Mouse (Mus musculus): ENCODE data around the gene Prss36.
"Not testable (repeated sequence)": the region's sequence is repeated elsewhere in the genome, so short reads cannot be mapped to it uniquely, and the experiment has no call there.

The Prss36 gene

DNA sequence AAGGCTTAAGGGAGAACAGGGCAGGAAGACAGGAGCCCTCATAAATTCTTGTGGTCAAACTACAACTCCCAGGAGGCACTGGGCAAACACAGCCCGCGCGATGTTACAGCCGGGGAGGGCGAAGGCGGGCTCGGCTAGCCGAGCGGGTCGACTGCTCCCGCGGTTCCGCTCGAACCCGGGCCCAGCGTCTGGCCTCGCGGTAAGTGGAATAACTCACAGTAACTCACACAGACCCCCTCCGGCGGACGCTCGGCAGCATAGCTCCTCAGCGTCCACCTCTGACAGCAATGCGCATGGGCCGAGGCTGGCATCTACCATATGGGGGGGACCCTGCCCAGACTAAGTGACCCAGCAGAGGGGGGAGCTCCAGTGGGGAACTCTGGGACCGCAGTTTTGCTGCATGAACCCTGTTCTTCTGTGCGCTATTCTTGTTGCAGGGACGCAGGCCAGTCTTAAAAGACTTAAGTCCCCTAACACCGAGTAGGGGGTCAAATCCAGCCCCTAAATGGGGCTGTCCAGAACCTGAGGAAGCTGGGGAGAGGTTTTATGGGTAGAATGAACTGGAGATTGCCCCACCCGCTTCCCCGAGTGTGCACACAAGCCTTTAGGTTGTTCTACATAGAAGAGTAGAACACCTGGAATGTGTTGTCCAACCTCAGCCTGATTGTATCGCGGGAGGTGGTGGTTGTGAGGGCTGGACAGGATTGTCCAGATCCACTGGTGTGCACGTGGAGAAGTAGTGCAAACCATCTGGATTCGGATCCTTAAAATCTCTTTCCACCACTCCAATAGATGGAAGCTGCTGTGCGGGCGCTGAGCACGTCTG is 42.3 kb downstream of the Prss36 start, which contains the start of gene Bckdk:
TSS of gene Bckdk (plus strand) at position 112 of the 826 bp plus-strand sequence.
- peak; percentile 56 for DNase-seq (ENCODE audit: low spot score)

DNA sequence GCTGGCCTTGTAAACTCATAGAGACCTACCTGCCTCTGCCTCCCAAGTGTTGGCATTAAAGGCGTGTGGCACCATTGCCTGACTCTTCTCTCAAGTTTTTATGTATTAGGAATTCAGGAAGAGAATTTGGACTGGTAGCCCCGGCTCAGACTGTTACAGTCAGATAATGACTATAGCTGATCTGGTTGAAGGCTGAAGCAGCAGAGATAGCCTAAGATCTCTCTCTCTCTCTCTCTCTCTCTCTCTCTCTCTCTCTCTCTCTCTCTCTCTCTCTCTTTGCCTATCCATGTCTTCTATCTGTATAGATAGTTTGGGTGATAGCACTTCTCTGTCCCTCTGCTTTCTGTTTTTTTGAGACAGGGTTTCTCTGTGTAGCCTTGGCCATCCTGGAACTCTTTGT is 44.8 kb downstream of the Prss36 start:
- no peak for DNase-seq (ENCODE audit: low spot score)

DNA sequence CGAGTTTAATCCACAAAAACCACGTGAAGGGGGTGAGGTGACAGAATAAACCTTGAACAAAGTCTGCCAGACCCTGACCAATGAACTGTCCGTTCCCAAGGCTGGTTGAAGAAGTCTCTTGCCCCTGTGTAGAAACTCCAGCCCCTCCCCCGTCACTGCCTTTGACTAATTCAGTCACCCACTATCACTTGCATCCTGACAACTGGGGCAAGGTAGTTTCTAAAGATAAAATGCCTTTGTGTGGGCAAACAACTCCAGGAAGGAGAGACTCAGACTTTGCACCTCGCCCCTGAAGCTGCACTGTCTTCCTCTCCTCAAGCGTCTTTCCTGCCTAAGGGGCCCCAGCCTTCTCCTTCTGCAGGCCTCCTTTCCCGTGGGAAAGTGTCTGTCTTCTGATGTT is 46.5 kb downstream of the Prss36 start:
- no peak for DNase-seq (ENCODE audit: low spot score)

DNA sequence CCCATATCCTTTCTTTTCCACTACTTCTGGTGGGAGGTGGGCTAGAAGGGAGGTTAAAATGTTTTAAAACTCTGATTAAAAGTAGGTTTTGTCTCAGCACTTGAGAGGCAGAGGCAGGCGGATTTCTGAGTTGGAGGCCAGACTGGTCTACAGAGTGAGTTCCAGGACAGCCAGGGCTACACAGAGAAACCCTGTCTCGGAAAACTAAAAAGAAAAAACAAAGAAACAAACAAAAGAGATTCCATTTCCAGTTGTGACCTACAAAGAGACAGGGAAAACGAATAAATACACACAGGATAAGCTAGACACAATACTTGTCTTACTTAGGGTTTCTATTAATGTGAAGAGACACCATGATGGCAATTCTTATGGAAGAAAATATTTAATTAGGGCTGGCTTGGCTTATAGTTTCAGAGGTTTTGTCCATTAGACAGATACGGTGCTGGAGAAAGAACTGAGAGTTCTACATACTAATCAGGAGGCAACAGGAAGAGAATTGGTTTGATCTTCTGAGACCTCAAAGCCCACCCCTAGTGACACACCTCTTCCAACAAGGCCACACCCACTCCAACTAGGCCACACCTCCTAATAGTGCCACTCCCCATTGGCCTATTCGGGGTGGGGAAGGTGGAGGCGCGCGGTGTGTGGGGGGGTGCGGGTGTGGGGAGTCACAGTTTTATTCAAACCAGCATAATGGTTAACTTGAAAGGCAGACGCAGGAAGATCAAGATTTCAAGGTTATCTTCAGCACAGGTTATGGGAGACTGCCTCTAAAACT is 48.2 kb downstream of the Prss36 start:
- DNase-seq (ENCODE audit: low spot score): no peak

DNA sequence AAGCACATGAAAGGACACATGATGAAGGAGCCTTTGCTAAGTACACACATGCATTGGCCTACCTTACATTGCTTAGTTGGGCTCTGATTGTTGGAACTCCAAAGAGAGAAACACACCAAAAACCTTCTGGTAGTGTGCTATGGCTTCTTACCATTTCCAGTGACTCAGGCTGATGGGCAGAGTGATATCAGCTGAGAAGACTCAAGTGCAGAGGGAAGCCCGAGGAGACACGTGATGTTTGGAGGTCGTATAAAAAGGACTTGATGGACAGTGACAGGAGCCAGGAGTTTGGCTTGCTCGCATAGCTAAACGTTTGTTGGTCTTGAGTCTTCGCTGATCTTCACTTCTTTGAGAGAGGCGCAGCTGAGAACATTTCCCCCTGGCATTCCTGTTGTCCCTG is 49.0 kb downstream of the Prss36 start:
- no peak for DNase-seq (ENCODE audit: low spot score)

DNA sequence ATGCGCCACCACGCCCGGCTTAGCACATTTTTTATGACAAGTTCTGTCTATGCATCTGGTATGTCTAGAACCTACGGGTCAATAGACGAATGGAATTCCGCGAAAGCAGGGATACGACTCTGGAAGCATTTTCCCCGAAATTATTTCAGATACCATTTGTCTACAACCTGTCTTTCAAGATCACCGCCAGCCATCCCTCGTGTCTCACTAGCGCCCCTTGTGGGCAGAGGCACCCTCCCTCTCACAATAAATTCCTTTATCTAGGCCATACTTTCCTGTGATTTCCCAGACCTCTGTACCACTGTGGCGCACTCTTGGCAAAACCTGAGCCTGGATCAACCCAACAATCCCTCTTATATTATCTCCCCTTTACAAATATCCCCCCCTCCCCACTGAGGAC is 50.1 kb downstream of the Prss36 start:
- DNase-seq (ENCODE audit: low spot score): peak; percentile 69

DNA sequence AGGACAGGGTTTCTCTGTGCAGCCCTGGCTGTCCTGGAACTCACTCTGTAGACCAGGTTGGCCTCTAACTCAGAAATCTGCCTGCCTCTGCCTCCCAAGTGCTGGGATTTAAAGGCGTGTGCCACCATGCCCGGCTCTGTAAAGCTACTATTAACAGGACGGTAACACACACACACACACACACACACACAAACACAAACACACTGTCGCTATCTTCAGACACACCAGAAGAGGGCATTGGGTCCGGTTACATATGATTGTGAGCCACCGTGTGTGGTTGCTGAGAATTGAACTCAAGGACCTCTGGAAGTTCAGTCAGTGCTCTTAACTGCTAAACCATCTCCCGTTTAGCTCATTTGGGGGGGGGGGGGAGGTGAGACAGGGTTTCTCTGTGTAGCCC is 50.6 kb downstream of the Prss36 start:
- DNase-seq (ENCODE audit: low spot score): not testable (repeated sequence)

DNA sequence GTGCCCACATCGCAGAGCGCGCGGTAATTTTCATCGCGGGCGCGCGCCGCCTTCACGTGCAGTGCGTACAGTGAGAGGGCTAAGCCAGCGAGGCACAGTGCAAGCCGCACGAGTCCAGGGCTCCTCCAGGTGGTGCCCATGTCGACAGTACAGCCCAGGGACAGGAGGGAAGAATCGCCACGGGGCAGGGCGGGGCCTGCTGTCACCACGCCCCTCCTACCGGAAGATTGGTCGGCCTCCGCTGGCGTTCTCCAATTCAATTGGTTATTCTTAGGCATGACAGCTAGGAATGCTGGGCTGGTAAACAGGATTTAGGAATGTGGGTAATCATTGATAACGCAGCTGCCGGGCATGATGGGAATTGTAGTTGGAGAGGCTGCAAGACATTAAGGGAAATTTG is 51.1 kb downstream of the Prss36 start, which contains the start of the genes Gm21974 and Vkorc1:
TSS of gene Gm21974 (minus strand) at position 13 of the 400 bp plus-strand sequence.
TSS of gene Vkorc1 (minus strand) at position 176 of the 400 bp plus-strand sequence.
- DNase-seq (ENCODE audit: low spot score): peak; percentile 85

DNA sequence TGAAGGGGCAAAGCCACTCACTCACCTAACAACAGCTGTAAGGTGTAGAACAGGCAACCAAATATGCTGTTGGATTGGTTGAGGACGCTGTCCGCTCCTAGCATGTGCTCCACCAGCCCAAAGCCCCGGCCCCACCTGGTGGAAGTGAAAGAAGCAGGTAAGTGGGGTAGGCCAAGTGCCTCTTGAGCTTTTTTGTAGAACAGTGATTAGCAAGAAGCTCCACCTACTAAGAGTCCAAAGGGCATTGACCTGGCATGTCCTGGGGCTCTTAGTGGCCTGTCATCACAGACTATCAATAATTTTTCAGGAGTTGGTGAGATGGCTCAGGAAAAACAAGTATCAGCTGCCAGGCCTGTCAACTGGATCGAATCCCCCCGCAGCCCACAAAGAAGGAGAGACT is 52.0 kb downstream of the Prss36 start:
- no peak for DNase-seq (ENCODE audit: low spot score)

DNA sequence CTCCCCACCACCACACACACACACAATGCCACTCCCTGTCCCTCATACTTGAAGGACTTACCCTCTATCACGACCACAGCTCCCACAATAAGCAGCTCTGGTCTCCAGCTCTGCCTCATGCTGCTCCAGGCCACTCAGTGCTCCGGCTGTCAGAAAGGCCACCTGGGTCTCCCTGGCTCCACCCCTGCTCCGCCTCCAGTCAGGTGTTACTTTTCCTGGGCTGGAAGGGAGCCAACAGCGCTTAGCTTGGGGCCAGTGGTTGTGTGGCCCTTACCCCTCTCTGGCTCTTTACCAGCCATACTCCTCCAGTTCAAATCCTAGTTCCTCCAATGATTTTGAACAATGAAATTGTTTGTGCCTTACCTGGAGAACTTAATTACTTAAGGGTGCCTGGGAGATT is 55.7 kb downstream of the Prss36 start, which contains the start of gene Prss53:
TSS of gene Prss53 (minus strand) at position 173 of the 400 bp plus-strand sequence.
- DNase-seq (ENCODE audit: low spot score): no peak

DNA sequence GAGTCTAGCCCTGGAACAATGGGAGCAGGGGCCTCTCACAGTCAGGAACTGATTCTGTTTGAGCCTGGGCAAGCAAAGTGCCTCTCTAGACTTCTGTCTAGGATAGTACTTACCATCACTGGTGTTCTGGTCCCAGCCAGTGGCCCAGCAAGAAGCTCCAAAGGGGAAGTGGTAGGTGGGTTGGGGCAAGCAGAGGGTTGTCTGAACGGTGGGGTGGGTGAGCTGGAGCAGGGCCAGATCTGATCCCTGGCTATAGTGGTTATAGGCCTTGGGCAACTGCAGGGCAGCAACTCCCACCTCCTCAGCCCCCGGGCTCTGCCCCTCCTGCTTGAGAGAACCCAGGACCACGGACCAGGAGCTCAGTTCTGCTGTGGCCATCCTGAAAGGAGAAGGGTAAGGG is 57.7 kb downstream of the Prss36 start:
- no peak for DNase-seq (ENCODE audit: low spot score)

DNA sequence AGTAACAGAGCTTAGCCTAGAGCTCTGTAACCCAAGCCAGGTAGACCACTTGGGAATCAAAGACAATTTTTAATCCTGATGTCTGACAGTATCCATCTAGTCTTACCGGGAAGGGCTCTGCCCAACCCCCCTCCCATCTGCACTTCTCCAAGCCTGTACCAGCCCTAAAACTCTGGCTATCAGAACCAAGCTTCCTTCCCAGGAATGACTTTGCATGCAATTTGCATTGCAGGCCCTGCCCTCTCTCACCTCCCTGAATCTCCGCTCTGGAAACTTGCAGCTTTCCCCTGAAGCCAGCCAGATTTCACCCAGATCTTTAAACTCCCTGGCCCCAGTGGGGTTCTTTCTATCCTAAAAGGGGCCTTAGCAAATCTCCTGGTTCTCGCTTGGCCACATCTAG is 58.7 kb downstream of the Prss36 start:
- no peak for DNase-seq (ENCODE audit: low spot score)

DNA sequence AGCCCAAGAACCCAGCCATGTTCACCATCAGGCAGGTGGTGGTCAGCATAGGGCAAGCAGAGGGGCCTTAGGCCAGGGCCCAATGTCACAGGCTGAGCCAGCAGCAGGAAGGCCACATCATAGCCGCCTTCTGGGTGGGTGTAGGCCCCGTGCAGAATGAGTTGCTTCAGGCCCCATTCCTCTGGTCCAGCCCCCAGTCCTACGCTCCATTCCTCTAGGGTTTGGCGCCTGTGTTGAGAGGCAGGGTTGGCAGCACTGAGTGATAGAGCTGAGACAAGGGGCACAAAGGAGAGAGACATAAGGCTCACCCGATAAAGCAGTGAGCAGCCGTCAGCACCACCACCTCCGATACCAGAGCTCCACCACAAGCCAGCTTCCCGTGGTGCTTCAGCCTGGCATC is 59.3 kb downstream of the Prss36 start:
- DNase-seq (ENCODE audit: low spot score): no peak

DNA sequence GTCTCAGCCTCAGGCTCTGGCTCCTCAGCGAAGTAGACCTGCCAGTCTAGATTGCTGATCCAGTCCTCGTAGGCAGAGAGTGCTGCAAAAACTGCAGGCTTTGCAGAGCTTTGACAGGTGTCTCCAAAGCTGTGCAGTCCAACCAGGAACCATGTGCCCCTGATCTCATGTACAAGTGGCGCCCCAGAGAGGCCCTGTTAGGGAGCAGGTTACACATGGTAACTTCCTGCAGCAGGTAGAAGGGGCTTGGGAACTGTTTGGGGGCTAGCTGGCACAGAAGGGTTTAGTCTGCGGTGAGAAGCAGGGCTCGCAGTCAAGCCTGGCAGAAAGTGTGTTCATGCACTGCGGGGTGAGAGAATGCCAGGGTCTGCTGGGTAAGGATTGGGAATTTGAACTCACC is 60.0 kb downstream of the Prss36 start:
- no peak for DNase-seq (ENCODE audit: low spot score)

DNA sequence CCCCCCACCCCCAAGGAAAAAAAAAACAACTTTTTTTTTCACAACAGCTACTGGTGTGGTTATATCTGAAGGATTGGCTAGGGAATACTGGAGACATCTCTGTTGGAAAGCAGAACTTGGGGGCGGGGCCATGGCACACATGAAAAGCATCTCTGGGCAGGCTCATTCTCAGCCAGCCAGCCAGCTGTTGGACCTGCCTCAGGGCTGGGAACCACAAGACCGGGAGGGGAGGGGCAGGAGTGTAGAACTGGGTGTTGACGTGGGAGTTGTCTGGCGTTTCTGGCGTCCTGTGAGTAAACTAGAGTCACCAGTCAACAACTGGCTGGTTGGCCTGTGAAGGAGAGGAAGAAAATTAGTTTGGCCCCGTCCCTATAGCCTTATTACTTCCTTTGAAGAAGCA is 60.6 kb downstream of the Prss36 start:
- no peak for DNase-seq (ENCODE audit: low spot score)

Measured in spleen, adult 12 weeks (tissue).